ENCODE assay signal across 14 mouse cellular contexts in genomic region chr10:21189756-21190397, GRCm38 (mm10). TPM values are rescaled to one million over a fixed set of nuclear protein-coding genes. Genes with fewer than 3 reads are reported as not detected.
DNase-seq lines count a peak whose midpoint lies in the region; ATAC-seq lines count a peak whose summit lies in the region.
"Had no signal": no experiment of that assay in that cellular context is flagged by ENCODE, and none has a peak within 500 bp of the region (broad histone marks: within the 10 kb centered on the region; RNA-seq: fewer than 3 reads in every experiment).

No protein-coding gene starts in this region.

- H3K36me3 ChIP-seq in heart, embryonic 14.5 days (ENCODE audit: control insufficient read depth, insufficient read depth, low read length) = no peaks in the 10 kb centered on the region
- H3K36me3 ChIP-seq: embryonic facial prominence, embryonic 12.5 days; heart, embryonic 10.5 days; hindbrain, embryonic 13.5 days had no signal

- DNase-seq in heart, adult 8-10 months (ENCODE audit: low spot score) = no peak
- DNase-seq in thymus, postnatal 4 days = peak; percentile 0
- DNase-seq in thymus, adult 18-20 months = no peak
- DNase-seq: gastrocnemius, postnatal 14 days; kidney, adult 11 months had no signal

- H3K9ac ChIP-seq in heart, embryonic 14.5 days (ENCODE audit: low read length) = no peak overlapping the region
- H3K9ac ChIP-seq: embryonic facial prominence, embryonic 12.5 days; hindbrain, embryonic 13.5 days had no signal

- H3K4me3 ChIP-seq in heart, embryonic 14.5 days (ENCODE audit: control insufficient read depth in 1 of 2, insufficient read depth in 1 of 2, low read depth in 1 of 2, low read length in 2 of 2) = no peak overlapping the region

- no peaks in the 10 kb centered on the region for H3K27me3 ChIP-seq in heart, embryonic 14.5 days (ENCODE audit: control insufficient read depth, insufficient read depth, low read length)
- H3K27me3 ChIP-seq: embryonic facial prominence, embryonic 12.5 days had no signal

- no peaks in the 10 kb centered on the region for H3K9me3 ChIP-seq in heart, embryonic 14.5 days (ENCODE audit: control insufficient read depth, low read length)
- H3K9me3 ChIP-seq: embryonic facial prominence, embryonic 12.5 days; forebrain, embryonic 13.5 days; heart, embryonic 10.5 days; hindbrain, embryonic 13.5 days had no signal

- H3K4me1 ChIP-seq in heart, embryonic 14.5 days (ENCODE audit: control insufficient read depth in 2 of 2, insufficient read depth in 2 of 2, low read length in 2 of 2) = 0 out of 4 replicates have a peak, but pooled peaks cover 0 to 2% of the 10 kb centered on the region in 2 experiments

- 36% methylated on average over 9 of the region's 9 CpGs for WGBS in heart, embryonic 14.5 days

- no peak for ATAC-seq in heart, embryonic 14.5 days (ENCODE audit: insufficient number of reproducible peaks, insufficient read depth, low FRiP score, low read depth)
- ATAC-seq in erythroblast, adult 5-6 weeks (replicated peaks; ENCODE audit: low FRiP score, poor library complexity, severe bottlenecking) = 0 out of 2 replicates have a peak, but pooled peaks have one; percentile 16
- no peak for ATAC-seq in erythroid progenitor cell, adult 5-6 weeks (replicated peaks; ENCODE audit: low FRiP score, poor library complexity, severe bottlenecking)
- ATAC-seq: forebrain, embryonic 13.5 days had no signal

- H3K4me2 ChIP-seq in heart, embryonic 14.5 days (ENCODE audit: low read length) = peak overlapping the region; percentile 72

- no peak overlapping the region for H3K27ac ChIP-seq in heart, embryonic 14.5 days (replicated peaks in 1 of 2; ENCODE audit: control insufficient read depth in 1 of 2, insufficient read depth in 1 of 2, low read depth in 2 of 2, low read length in 2 of 2)
- H3K27ac ChIP-seq: embryonic facial prominence, embryonic 12.5 days; forebrain, embryonic 13.5 days; heart, embryonic 10.5 days; hindbrain, embryonic 13.5 days; hindbrain, postnatal 0 days had no signal

RNA-seq across cellular contexts. Expression of gene Myb, which starts 29.1 kb away (rescaled TPM):
- polyA plus RNA-seq in heart, embryonic 14.5 days (2014; fragmentation: Nextera tagmentation; extraction: Ambion mirVana) = 0.90 and 1.0 TPM in 2 replicates
- total RNA-seq in heart, adult 8-10 months (2022) = under 1 TPM in 1 of 4 experiments, not detected in 3; 0.17 TPM
- 83.8 and 109 TPM in 2 replicates for total RNA-seq in erythroblast, adult 5-6 weeks (2015; ENCODE audit: low replicate concordance)
- total RNA-seq in erythroblast, adult 5-6 weeks (2017; ENCODE audit: low replicate concordance) = 51.7 and 65.7 TPM in 2 replicates
- total RNA-seq in erythroid progenitor cell, adult 5-6 weeks (2015; ENCODE audit: low replicate concordance) = 93.7 and 126 TPM in 2 replicates
- 43.9 and 54.2 TPM in 2 replicates for total RNA-seq in erythroid progenitor cell, adult 5-6 weeks (2017; ENCODE audit: low replicate concordance)
- total RNA-seq: adrenal gland, adult 18-20 months had no signal

Comparison
In these comparisons a context has a peak if more than half of its experiments do, and no peak if none do; other contexts are left out.
1. RNA of gene Myb, which starts 29.1 kb away (total RNA-seq): 43.9 to 126 TPM in erythroid progenitor cell, adult 5-6 weeks and 51.7 to 109 TPM in erythroblast, adult 5-6 weeks; 0.17 TPM in heart, adult 8-10 months; every median in the first group is over 10 times any median in the second.